Mouse (Mus musculus) frontal cortex, adult 2 months (tissue): Measurements from ENCODE around the gene Bmpr1a. TPM values are rescaled to one million over a fixed set of nuclear protein-coding genes. Genes with fewer than 3 reads are reported as not detected.
"Not testable (repeated sequence)": the region's sequence is repeated elsewhere in the genome, so short reads cannot be mapped to it uniquely, and the experiment has no call there.

ENCODE experiments used
- DNase-seq, 2 experiments: peaks; one replicate each; pipeline ENCODE4 v3.0.0; 2022; ENCODE audit warnings: low spot score in 1 of 2; ENCODE audit errors: extremely low spot score in 1 of 2
- polyA plus RNA-seq: library from polyadenylated mRNA; depleted of rRNA; stranded (reverse); fragments of >200 nt; gene quantifications from 2 replicates; pipeline ENCODE4 v1.2.3, GENCODE M21; 2012

Bmpr1a gene
- polyA plus RNA-seq, 1 experiment = 28.0 TPM

- DNase-seq = no peak
Measured at GRCm38 (mm10) chr14:34454282-34454681, 48.9 kb downstream of the Bmpr1a start.

- no peak for DNase-seq
Measured at GRCm38 (mm10) chr14:34453648-34454047, 49.5 kb downstream of the Bmpr1a start.

GRCm38 (mm10) chr14:34451872-34452271 lies 51.3 kb downstream of the Bmpr1a start:
- no peak for DNase-seq

GRCm38 (mm10) chr14:34450451-34450850 lies 52.7 kb downstream of the Bmpr1a start:
- DNase-seq = no peak

GRCm38 (mm10) chr14:34449807-34450206 lies 53.3 kb downstream of the Bmpr1a start:
- DNase-seq = no peak

- DNase-seq = peak in 1 of 2 experiments; percentile 45
Measured at GRCm38 (mm10) chr14:34448398-34448797, 54.7 kb downstream of the Bmpr1a start.

GRCm38 (mm10) chr14:34447659-34448058 lies 55.5 kb downstream of the Bmpr1a start:
- DNase-seq = peak in 1 of 2 experiments; percentile 40

- no peak for DNase-seq
Measured at GRCm38 (mm10) chr14:34446624-34447023, 56.5 kb downstream of the Bmpr1a start.

GRCm38 (mm10) chr14:34445348-34445747 lies 57.8 kb downstream of the Bmpr1a start:
- no peak for DNase-seq

- no peak for DNase-seq
Measured at GRCm38 (mm10) chr14:34444924-34445323, 58.2 kb downstream of the Bmpr1a start.

- DNase-seq = no peak
Measured at GRCm38 (mm10) chr14:34444368-34444767, 58.8 kb downstream of the Bmpr1a start.

GRCm38 (mm10) chr14:34442531-34442930 lies 60.6 kb downstream of the Bmpr1a start:
- DNase-seq = no peak

GRCm38 (mm10) chr14:34440526-34441066 lies 62.5 kb downstream of the Bmpr1a start:
- no peak for DNase-seq

GRCm38 (mm10) chr14:34429069-34429468 lies 74.1 kb downstream of the Bmpr1a start:
- DNase-seq = no peak

- no peak for DNase-seq
Measured at GRCm38 (mm10) chr14:34428274-34428673, 74.9 kb downstream of the Bmpr1a start.

- no peak for DNase-seq
Measured at GRCm38 (mm10) chr14:34421078-34421477, 82.1 kb downstream of the Bmpr1a start.

- no peak for DNase-seq
Measured at GRCm38 (mm10) chr14:34417501-34417900, 85.6 kb downstream of the Bmpr1a start.

- not testable (repeated sequence) for DNase-seq
Measured at GRCm38 (mm10) chr14:34416946-34417345, 86.2 kb downstream of the Bmpr1a start.

- DNase-seq = peak in 1 of 2 experiments; percentile 25
Measured at GRCm38 (mm10) chr14:34412164-34412896, 90.8 kb downstream of the Bmpr1a start.

GRCm38 (mm10) chr14:34410716-34411115 lies 92.4 kb downstream of the Bmpr1a start:
- no peak for DNase-seq

- DNase-seq = no peak
Measured at GRCm38 (mm10) chr14:34403424-34403823, 99.7 kb downstream of the Bmpr1a start.

- no peak for DNase-seq
Measured at GRCm38 (mm10) chr14:34402871-34403270, 100.3 kb downstream of the Bmpr1a start.
